Mouse (Mus musculus): ENCODE data around the gene Kcns1. TPM values are rescaled to one million over a fixed set of nuclear protein-coding genes. Genes with fewer than 3 reads are reported as not detected.

The Kcns1 gene
- total and polyA plus RNA-seq, 2 experiments from 2014 or later, result 0.04 TPM; not detected in 1

- Histone ChIP-seq H3K4me1 (ENCODE audit: control insufficient read depth, insufficient read depth) (no peaks in the 10 kb centered on the region), H3K36me3 (replicated peaks; ENCODE audit: control insufficient read depth, insufficient read depth, low read length) (peaks cover 12% of the 10 kb centered on the region), H3K4me3 (ENCODE audit: low read depth, low read length) (no peak overlapping the region), H3K9me3 (replicated peaks; ENCODE audit: control insufficient read depth, low read length) (no peaks in the 10 kb centered on the region), H3K4me2 (ENCODE audit: low read depth, low read length) (no peak overlapping the region), H3K27me3 (ENCODE audit: control insufficient read depth, insufficient read depth, low read length) (no peaks in the 10 kb centered on the region), H3K27ac (ENCODE audit: low read depth) (no peak overlapping the region), H3K9ac (replicated peaks; ENCODE audit: low read depth, low read length) (no peak overlapping the region)
- no peak for TF ChIP-seq EP300 (IDR thresholded peaks at IDR 0.05; ENCODE audit: low read depth)
- 92% methylated on average over 2 of the region's 2 CpGs for WGBS
- no peak for ATAC-seq (ENCODE audit: insufficient read depth, low read depth)
- DNase-seq (ENCODE audit: low spot score), result no peak
Observed at GRCm38 (mm10) chr2:164158838-164159237, 12.1 kb downstream of the Kcns1 start.

GRCm38 (mm10) chr2:164156158-164156557 lies 14.8 kb downstream of the Kcns1 start:
- no peak for ATAC-seq (ENCODE audit: insufficient read depth, low read depth)
- no peaks in the 10 kb centered on the region for H3K27me3 ChIP-seq (ENCODE audit: control insufficient read depth, insufficient read depth, low read length)
- no peak overlapping the region for H3K27ac ChIP-seq (ENCODE audit: low read depth)
- TF ChIP-seq CTCF (IDR thresholded peaks at IDR 0.05; ENCODE audit: low read depth), result no peak
- TF ChIP-seq EP300 (IDR thresholded peaks at IDR 0.05; ENCODE audit: low read depth), result no peak
- H3K4me3 ChIP-seq (ENCODE audit: low read depth, low read length), result no peak overlapping the region
- WGBS, result 82% methylated on average over 7 of the region's 7 CpGs
- no peaks in the 10 kb centered on the region for H3K9me3 ChIP-seq (replicated peaks; ENCODE audit: control insufficient read depth, low read length)
- H3K36me3 ChIP-seq (replicated peaks; ENCODE audit: control insufficient read depth, insufficient read depth, low read length), result peaks cover 36% of the 10 kb centered on the region
- DNase-seq (ENCODE audit: low spot score), result no peak
- no peak overlapping the region for H3K9ac ChIP-seq (replicated peaks; ENCODE audit: low read depth, low read length)
- H3K4me2 ChIP-seq (ENCODE audit: low read depth, low read length), result no peak overlapping the region
- H3K4me1 ChIP-seq (ENCODE audit: control insufficient read depth, insufficient read depth), result no peaks in the 10 kb centered on the region

GRCm38 (mm10) chr2:164154007-164154406 lies 16.9 kb downstream of the Kcns1 start:
- no peak overlapping the region for H3K27ac ChIP-seq (ENCODE audit: low read depth)
- H3K4me1 ChIP-seq (ENCODE audit: control insufficient read depth, insufficient read depth), result 0 out of 2 replicates have a peak, but pooled peaks cover 7% of the 10 kb centered on the region
- no peaks in the 10 kb centered on the region for H3K9me3 ChIP-seq (replicated peaks; ENCODE audit: control insufficient read depth, low read length)
- no peak overlapping the region for H3K4me2 ChIP-seq (ENCODE audit: low read depth, low read length)
- H3K4me3 ChIP-seq (ENCODE audit: low read depth, low read length), result no peak overlapping the region
- H3K9ac ChIP-seq (replicated peaks; ENCODE audit: low read depth, low read length), result no peak overlapping the region
- ATAC-seq (ENCODE audit: insufficient read depth, low read depth), result no peak
- TF ChIP-seq EP300 (IDR thresholded peaks at IDR 0.05; ENCODE audit: low read depth), result no peak
- TF ChIP-seq CTCF (IDR thresholded peaks at IDR 0.05; ENCODE audit: low read depth), result no peak
- 89% methylated on average over 10 of the region's 10 CpGs for WGBS
- no peaks in the 10 kb centered on the region for H3K27me3 ChIP-seq (ENCODE audit: control insufficient read depth, insufficient read depth, low read length)
- peaks cover 36% of the 10 kb centered on the region for H3K36me3 ChIP-seq (replicated peaks; ENCODE audit: control insufficient read depth, insufficient read depth, low read length)
- no peak for DNase-seq (ENCODE audit: low spot score)

- 90% methylated on average over 11 of the region's 11 CpGs for WGBS
- no peak for TF ChIP-seq EP300 (IDR thresholded peaks at IDR 0.05; ENCODE audit: low read depth)
- no peak for TF ChIP-seq CTCF (IDR thresholded peaks at IDR 0.05; ENCODE audit: low read depth)
- Histone ChIP-seq H3K9me3 (replicated peaks; ENCODE audit: control insufficient read depth, low read length) (no peaks in the 10 kb centered on the region), H3K27ac (ENCODE audit: low read depth) (no peak overlapping the region), H3K36me3 (replicated peaks; ENCODE audit: control insufficient read depth, insufficient read depth, low read length) (peaks cover 36% of the 10 kb centered on the region), H3K4me2 (ENCODE audit: low read depth, low read length) (no peak overlapping the region), H3K4me1 (ENCODE audit: control insufficient read depth, insufficient read depth) (0 out of 2 replicates have a peak, but pooled peaks cover 7% of the 10 kb centered on the region), H3K4me3 (ENCODE audit: low read depth, low read length) (no peak overlapping the region), H3K27me3 (ENCODE audit: control insufficient read depth, insufficient read depth, low read length) (no peaks in the 10 kb centered on the region), H3K9ac (replicated peaks; ENCODE audit: low read depth, low read length) (no peak overlapping the region)
- DNase-seq (ENCODE audit: low spot score) (no peak), ATAC-seq (ENCODE audit: insufficient read depth, low read depth) (no peak)
Observed at GRCm38 (mm10) chr2:164152341-164152740, 18.6 kb downstream of the Kcns1 start.

- no peak for TF ChIP-seq EP300 (IDR thresholded peaks at IDR 0.05; ENCODE audit: low read depth)
- Histone ChIP-seq H3K36me3 (replicated peaks; ENCODE audit: control insufficient read depth, insufficient read depth, low read length) (peaks cover 36% of the 10 kb centered on the region), H3K4me3 (ENCODE audit: low read depth, low read length) (no peak overlapping the region), H3K27ac (ENCODE audit: low read depth) (0 out of 2 replicates have a peak overlapping the region, but pooled peaks have one; percentile 18), H3K9ac (replicated peaks; ENCODE audit: low read depth, low read length) (no peak overlapping the region), H3K27me3 (ENCODE audit: control insufficient read depth, insufficient read depth, low read length) (no peaks in the 10 kb centered on the region), H3K4me2 (ENCODE audit: low read depth, low read length) (no peak overlapping the region), H3K4me1 (ENCODE audit: control insufficient read depth, insufficient read depth) (0 out of 2 replicates have a peak, but pooled peaks cover 7% of the 10 kb centered on the region), H3K9me3 (replicated peaks; ENCODE audit: control insufficient read depth, low read length) (no peaks in the 10 kb centered on the region)
- 44% methylated on average over 14 of the region's 14 CpGs for WGBS
- DNase-seq (ENCODE audit: low spot score) (no peak), ATAC-seq (ENCODE audit: insufficient read depth, low read depth) (peak; percentile 30; the same call in 1 of the 2 replicates)
Observed at GRCm38 (mm10) chr2:164150086-164150760, 20.7 kb downstream of the Kcns1 start.

GRCm38 (mm10) chr2:164146556-164146955 lies 24.4 kb downstream of the Kcns1 start:
- H3K9ac ChIP-seq (replicated peaks; ENCODE audit: low read depth, low read length), result no peak overlapping the region
- DNase-seq (ENCODE audit: low spot score), result no peak
- peaks cover 2% of the 10 kb centered on the region; the same call in 1 of the 2 replicates for H3K36me3 ChIP-seq (replicated peaks; ENCODE audit: control insufficient read depth, insufficient read depth, low read length)
- H3K9me3 ChIP-seq (replicated peaks; ENCODE audit: control insufficient read depth, low read length), result no peaks in the 10 kb centered on the region
- WGBS, result 91% methylated on average over 12 of the region's 12 CpGs
- no peak overlapping the region for H3K4me2 ChIP-seq (ENCODE audit: low read depth, low read length)
- H3K27ac ChIP-seq (ENCODE audit: low read depth), result no peak overlapping the region
- no peak for ATAC-seq (ENCODE audit: insufficient read depth, low read depth)
- H3K4me1 ChIP-seq (ENCODE audit: control insufficient read depth, insufficient read depth), result peaks cover 18% of the 10 kb centered on the region; the same call in 1 of the 2 replicates
- H3K4me3 ChIP-seq (ENCODE audit: low read depth, low read length), result no peak overlapping the region
- no peak for TF ChIP-seq EP300 (IDR thresholded peaks at IDR 0.05; ENCODE audit: low read depth)
- TF ChIP-seq CTCF (IDR thresholded peaks at IDR 0.05; ENCODE audit: low read depth), result no peak
- no peaks in the 10 kb centered on the region for H3K27me3 ChIP-seq (ENCODE audit: control insufficient read depth, insufficient read depth, low read length)

Measured in heart, postnatal 0 days (tissue).